Mouse (Mus musculus): Measurements from ENCODE around the gene Tspan17. TPM values are rescaled to one million over a fixed set of nuclear protein-coding genes. Genes with fewer than 3 reads are reported as not detected.

Tspan17 gene
- total RNA-seq, 2 experiments from 2014 or later = 1.0 TPM; not detected in 1

DNA sequence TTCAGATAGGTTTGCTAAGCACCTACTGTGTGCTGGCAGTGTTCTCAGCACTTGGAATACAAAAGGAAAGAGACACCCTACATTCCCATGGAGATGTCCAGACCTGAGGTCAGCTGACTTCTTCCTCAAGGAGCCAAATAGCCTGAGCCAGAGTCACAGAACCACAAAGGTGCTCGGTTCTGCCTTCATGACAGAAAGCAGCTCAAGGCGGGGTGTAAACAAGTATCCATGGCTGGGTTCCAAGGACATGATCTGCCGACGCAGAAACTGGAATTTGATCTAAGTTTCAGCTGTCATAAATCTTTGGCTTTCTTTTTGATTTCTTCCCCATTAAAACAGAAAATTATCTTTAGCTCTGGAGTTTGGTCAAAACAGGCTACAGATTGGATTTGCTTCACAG lies 11.0 kb downstream of the Tspan17 start:
- ATAC-seq (replicated peaks; ENCODE audit: low FRiP score, poor library complexity, severe bottlenecking) = no peak

DNA sequence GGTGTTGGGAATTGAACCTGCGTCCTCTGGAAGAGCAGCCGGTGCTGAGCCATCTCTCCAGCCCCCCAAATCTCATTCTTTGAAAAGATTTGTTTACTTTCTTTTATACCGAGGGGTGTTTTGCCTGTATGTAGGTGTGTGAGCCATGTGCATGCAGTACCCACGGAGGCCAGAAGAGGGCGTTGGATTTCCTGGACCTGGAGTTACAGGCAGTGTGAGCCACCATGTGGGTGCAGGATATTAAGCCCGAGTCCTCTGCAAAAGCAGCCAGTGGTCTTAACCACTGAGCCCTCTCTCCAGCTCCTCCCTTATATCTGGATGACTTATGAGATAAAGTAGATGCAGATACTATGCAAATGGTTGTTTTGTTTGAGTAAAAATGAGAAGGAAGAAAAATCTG lies 13.8 kb downstream of the Tspan17 start:
- ATAC-seq (replicated peaks; ENCODE audit: low FRiP score, poor library complexity, severe bottlenecking) = no peak

DNA sequence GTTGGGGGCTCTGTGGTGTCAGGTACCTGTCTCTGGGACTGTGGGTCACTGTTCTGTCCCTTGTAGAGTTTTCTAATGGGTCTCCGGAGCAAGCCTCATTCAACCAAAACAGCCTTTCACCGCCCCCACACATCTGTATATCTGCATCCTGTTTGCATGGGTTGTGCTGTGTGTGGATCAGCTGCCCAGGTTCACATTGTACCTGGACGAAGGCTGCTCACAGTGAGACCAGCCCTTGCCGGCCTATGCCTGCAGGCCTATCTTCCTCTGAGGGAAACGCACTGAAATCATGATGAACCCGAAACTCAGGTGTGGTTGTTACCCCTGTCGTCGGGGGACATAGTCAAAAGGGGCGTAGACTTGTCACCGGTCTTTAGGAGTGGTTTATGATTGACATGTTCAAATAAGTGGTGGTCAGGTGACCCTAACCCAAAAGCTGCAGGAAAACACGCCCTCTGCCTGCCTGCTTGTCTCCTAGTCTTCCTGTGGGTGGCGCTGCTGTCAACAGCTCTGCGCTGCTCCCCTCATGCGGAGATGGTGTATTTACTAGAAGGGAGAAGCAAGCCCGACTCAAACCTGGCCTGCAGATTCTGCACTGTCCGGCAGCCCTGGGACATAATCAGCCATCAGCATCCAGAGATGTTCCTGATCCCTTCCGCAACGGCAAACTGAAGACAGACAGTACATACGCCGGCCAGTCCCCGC lies 16.1 kb downstream of the Tspan17 start:
- ATAC-seq (replicated peaks; ENCODE audit: low FRiP score, poor library complexity, severe bottlenecking) = no peak

DNA sequence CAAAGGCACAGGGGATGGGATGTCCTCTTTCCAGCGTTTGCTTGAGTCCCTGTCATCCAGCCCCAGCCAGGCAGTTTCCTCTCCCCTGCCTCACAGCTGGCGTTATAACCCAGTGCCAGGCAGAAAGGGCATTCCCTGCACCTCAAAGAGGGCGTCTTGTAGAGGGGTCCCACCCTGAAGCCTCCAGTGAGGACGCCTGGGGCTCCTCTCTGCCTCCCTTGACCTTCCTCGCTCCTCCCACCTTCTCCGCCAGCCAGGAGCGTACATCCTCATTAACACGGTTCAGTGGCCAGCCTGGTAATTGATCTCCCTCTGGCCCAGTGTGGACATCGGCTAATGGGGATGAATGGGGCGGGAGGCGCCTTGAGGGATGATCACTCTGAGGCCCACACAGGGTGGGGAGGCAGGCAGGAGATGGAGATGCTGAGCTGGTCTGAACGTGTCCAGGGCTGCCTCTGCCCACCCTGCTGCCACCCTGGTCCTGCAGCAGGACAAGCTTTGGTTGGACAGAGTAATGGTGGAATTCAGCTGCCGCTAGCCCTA lies 17.3 kb downstream of the Tspan17 start:
- no peak for ATAC-seq (replicated peaks; ENCODE audit: low FRiP score, poor library complexity, severe bottlenecking)

DNA sequence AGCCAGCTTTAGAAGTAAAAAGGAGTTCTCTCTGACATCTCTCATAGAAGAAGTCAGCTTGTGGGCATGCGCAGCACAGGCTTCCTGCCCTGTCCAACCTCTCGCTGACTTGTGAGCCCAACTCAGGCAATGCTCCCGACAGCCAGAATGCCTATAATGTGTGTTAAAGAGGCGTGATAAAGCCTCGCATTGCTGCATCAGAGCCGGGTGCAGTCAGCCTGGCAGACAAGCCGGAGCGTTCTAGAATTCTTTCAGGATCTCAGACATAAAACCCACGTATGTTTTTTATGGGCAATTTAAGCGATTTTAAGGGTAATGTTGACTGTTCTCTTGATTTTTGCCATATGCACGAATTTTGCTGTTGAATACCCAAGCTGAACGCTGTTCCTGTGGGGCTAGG lies 18.9 kb downstream of the Tspan17 start:
- ATAC-seq (replicated peaks; ENCODE audit: low FRiP score, poor library complexity, severe bottlenecking) = no peak

DNA sequence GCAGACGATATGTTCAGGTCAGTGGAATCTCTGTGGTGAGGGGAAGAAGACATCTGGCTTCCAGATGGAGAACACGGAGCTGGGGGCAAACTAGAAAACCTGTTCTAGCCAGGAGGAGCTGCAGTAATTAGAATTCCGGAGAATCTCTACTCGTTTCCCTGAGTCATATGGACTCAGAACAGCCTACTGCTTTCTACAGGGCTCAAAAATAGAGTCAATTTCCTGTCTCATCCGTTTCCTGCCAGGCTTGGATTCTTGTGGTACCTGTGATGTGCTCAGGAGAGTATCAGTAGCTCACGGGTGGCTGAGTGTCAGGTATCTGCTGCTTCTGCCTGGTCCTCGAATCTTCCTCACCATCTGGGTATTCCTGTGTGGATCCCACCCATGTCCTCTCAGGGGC lies 22.3 kb downstream of the Tspan17 start:
- ATAC-seq (replicated peaks; ENCODE audit: low FRiP score, poor library complexity, severe bottlenecking) = no peak

DNA sequence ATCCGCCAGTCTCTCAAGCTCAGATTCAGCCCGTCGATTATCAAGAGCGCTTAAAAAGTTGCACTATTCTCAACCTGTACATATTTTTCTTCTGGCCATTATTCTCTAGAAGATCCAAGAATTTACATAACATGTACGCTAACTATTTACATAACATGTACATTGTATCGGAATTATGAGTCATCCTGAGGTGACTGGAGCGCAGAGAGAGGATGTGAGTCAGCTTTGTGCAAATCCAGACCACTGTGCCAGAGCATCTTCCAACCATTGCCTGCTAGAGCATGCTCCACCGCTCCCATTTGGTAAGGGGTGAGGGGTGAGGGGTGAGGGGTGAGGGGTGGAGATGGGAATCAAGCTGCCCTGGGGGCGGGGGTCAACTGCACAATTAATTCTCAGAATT lies 24.2 kb downstream of the Tspan17 start:
- no peak for ATAC-seq (replicated peaks; ENCODE audit: low FRiP score, poor library complexity, severe bottlenecking)

DNA sequence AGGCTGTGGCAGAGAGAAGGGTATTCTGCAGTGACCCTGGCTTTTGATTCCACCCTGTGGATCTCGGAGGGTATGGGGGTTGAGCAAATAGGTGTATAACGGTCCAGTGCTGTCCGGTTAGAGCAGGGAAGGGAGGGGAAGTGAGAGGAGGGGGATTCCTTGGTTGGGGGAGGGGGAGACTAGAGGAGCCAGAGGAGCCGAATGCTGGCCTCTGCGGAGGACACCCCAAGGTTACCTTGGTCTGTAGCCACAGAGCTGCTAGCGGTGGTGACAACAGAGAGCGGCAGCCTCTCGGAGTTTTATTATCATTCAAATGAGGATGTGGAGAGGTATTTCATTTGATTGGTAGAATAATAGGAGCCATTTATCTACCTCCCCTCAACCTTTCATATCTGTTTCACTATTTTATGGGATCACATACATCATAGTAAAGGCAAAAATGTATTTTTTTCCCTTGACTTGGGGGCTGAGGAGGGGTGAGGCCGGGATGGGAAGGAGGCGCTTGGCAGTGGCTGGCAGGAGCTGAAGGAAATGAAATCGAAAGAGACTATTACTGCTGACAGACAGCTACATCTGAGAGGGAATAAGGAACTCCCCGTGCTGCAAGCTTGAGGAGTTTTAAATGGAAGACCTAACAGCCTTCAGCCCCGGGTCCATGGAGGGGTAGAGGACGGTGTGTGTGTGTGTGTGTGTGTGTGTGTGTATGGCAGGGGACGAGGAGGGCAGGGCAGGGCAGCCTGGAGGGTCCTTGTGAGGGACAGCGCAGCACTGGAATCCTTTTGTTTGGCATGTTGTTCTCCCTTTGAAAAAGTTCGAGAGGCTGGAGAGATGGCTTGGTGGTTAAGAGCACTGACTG lies 29.4 kb downstream of the Tspan17 start:
- no peak for ATAC-seq (replicated peaks; ENCODE audit: low FRiP score, poor library complexity, severe bottlenecking)

DNA sequence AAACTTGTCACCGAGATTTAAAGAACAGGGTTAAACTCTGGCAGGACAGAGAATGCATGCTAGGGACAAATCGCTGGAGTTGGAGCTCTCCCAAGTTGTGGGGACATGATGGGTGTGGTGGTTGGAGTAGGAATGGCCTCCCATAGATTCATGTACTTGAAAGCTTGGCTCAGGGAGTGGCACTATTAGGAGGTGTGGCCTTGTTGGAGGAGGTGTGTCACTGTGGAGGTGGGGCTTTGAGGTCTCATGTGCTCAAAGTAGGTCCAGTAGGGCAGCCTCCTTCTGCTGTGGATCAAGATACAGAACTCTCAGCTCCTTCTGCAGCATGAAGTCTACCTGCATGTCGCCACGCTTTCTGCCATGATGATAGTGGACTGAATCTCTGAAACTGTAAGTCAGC lies 31.9 kb downstream of the Tspan17 start:
- ATAC-seq (replicated peaks; ENCODE audit: low FRiP score, poor library complexity, severe bottlenecking) = no peak

DNA sequence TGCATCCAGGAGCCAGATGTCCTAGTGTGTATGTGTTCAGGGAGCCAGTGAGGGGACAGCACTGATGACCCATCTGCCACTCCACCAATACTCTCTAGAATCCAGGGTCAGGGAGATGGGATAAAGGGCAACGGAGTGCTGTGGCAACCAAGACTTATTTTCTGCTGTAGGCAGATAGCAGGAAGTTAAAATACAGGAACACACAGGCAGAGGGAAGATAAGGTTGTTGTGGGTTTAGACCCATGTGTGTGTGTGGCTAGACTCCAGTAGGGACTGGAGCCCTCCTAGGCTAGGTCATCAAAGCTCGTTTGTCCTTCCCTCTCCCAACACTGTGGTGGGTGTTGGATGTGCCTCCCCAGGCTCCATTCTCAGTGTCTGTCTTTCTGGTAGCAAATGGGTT lies 32.8 kb downstream of the Tspan17 start:
- ATAC-seq (replicated peaks; ENCODE audit: low FRiP score, poor library complexity, severe bottlenecking) = no peak

DNA sequence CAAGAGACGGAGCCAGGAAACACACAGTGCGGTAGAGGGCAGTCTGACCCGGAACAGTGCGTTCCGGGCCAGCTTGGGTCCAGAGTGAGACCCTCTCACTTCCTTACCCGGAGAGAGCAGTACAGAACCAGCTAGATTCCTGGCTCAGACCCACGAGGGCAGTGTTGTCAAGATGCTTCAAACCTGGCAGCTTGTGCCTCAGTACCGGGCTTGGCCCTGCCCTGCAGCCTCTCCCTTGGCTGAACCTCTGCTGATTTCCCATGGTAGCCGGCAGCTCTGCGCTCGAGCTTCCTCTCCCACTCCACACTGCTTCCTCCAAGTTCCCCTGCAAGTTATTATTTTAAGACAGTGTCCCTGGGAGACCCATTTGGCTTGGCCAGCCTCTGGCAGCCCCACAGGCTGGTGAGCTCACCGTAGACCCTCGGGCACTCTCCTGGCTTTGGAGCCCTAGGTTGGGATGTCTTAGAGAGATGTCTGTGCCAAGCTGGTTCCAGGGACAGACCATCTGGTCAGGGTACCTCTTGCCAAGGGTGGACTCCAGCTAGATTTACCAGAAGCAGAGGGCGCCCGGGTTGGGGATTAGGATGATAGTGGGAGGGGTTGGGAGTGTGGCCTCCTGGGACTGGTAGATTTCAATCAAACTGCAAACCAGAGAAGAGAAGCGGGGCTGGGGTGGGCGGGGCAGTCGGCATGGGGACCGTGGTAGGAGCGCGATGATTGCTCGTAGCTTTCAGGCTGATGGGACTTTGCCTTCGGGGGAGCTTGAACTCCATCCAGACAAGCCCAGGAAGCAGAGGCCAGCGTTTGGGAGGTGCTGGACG lies 35.1 kb downstream of the Tspan17 start:
- ATAC-seq (replicated peaks; ENCODE audit: low FRiP score, poor library complexity, severe bottlenecking) = no peak

DNA sequence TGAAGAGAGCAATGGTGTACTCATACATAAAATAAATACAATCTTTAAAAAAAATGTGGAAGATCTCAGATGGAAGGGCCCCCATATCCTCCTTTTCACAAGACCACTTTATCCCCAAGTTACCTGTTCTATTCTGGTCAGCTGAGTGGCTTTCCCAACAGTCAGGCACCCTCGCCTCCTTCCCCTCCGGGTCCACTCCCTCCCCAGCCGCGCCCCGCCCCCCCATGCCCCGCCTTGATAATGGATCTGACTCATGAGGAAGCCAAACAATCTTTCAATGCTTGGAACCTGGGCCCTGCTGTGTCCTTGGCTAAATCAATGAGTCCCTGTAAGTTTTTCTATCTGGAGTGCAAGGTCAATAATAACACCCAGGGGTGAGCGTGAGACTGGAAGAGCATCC lies 38.8 kb downstream of the Tspan17 start:
- no peak for ATAC-seq (replicated peaks; ENCODE audit: low FRiP score, poor library complexity, severe bottlenecking)

DNA sequence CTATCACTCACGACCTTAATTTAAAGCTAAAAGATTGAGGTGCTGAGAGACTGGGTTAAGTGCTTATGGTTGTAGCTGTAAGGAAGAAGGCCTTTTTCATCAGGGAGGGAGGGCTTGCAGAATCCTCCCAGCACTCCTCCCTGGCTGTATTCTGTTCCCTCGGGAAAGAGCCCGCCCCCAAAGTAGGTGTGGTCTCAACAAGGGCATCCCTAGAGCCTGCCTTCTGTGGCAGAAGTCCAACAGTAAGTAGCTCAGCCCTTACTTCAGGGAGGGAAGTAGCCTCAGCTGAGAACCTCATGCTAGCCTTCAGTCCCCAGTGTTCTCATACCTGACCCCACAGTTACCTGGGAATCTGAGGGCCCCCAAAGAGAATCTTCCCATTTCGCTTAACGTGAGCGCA lies 39.3 kb downstream of the Tspan17 start:
- ATAC-seq (replicated peaks; ENCODE audit: low FRiP score, poor library complexity, severe bottlenecking) = no peak

DNA sequence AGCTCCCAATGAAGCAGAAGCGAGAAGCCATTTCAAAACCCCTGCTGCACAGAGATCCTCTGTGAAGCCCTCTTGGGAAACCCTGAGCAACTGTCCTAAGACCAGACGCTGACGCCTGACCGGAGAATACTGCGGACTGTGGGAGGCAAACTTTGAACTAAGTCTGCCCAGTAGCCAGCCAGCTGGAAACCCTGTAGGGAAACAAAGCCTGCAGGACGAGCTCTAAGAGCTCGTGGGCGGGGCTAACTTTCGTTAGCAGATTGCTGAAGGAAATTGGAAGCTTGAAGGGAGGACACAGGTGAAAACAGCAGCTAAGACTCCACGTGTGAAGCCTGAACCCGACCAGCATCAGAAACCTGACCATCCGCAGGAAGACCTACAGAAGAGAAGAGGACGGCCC lies 40.3 kb downstream of the Tspan17 start:
- no peak for ATAC-seq (replicated peaks; ENCODE audit: low FRiP score, poor library complexity, severe bottlenecking)

DNA sequence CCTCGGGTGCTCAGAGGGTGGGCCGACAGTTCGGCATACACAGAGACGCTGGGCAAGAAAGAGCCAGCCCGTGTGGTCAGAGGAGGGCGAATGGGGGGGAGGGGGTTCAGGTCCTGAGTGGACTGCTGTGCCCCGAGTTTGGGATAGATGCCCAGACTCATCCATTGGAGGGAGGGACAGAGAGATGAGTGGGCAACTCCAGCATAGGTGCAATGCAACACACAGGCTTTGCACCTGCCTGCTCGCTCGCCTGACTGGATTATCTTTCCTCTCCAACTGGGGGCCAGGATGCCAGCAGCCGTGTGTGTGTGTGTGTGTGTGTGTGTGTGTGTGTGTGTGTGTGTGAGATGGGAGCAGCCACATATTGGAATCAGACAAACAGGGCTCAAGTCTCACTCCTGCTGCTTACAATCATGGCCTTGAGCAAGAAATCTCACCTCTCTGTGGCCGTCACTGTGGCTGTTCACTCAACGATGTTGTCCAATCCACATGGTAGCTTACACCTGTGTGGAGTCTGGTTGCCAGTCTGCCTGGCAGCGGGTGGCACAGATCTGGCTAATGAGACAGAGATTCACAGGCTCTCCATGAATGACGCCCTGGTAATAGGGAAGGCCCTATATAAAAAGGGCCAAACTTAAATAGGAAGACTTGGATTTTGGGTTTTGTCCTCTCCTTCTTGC lies 47.3 kb downstream of the Tspan17 start:
- ATAC-seq (replicated peaks; ENCODE audit: low FRiP score, poor library complexity, severe bottlenecking) = no peak

DNA sequence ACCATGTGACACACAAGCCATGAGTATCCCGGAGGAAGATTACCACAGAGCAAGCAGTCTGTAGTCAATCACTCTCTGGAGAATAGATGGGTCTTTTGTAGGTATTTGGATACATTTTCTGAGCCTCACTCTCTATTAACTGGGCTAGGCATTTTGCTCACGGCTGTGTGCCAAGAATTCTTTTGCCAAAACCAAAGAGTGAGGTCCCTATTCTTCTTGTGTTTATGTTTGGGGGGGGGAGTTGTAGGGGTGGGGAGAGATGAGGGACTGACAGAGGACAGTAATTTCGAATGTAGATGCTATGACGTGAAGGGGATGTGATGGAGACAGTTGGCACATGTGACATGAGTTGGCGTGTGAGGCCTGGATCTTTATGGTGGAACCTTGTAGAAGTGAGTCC lies 47.9 kb downstream of the Tspan17 start:
- ATAC-seq (replicated peaks; ENCODE audit: low FRiP score, poor library complexity, severe bottlenecking) = no peak

DNA sequence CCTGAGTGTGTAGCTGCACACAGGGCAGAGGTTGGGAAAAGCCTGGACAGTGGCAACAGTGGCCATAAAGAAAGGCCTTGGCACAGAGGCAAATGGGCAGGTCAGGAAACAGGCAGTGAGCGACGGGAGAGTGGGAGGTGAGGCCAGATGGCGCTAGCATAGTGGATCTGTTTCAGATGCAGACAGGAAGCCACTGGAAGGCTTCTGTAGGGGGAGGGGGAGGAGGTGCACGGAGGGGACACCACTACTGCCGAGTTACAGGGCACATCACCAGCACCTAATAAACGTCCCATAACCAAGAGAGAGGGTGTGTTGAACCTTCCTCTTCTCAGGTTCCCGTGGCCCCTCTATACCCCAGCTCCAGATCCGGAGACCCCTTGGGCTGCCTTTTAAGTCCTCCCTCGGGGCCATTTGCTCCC lies 48.3 kb downstream of the Tspan17 start:
- no peak for ATAC-seq (replicated peaks; ENCODE audit: low FRiP score, poor library complexity, severe bottlenecking)

DNA sequence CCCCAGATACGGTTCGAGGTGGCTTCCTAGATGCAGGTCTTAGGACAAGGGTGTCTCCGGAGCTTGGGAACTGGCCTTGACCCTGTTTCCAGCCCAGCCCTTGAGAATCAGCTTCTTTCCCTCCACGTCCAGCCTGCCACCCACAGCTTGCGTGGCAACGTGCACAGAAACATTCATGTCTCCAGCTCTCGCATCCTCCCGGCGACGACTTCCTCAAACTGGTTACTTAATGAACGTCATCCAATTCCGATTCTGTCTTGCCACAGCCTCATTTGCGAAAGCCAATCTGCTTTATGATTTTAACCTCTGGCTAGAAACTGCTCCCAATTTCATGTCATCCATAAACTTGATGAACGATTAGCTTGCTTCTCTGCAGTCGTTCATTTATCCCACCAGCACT lies 49.4 kb downstream of the Tspan17 start:
- ATAC-seq (replicated peaks; ENCODE audit: low FRiP score, poor library complexity, severe bottlenecking) = no peak

DNA sequence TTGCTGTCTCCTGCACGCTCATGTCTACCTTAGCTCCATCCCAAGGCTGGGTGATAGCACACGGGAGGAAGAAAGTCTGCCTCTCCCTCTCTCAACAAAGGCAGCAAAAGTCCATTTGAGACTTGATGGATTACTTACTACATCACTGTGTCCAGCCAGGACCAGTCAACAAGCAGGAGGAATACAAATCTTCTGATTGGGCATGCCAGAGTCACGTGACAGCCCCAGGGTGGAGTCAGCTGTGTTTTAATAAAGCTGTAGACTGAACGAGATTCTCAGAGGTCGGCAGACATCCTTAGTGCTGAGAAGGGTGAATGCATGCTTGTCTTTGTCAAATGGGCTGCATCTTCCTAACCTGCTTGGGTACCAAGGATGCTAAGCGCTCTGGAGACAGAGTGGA lies 50.0 kb downstream of the Tspan17 start:
- ATAC-seq (replicated peaks; ENCODE audit: low FRiP score, poor library complexity, severe bottlenecking) = no peak

DNA sequence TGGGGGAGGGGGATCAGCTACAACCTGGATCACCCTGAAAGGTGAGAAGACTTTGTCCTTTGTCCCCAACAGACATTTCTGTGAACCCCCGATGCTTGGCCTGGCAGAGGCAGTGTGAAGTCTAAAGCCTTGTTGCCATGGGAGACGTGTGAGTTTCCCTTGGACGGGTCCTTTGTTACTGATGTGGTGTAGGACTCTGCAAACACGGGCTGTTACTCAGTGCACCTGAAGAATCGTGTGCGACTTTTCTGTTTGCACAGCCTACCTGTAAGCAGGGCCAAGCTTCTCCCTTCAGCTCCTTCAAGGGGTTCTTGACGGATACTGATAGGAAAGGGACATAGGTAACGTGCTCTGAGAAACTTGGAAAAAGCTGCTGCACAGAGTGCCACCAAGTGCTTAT lies 55.4 kb downstream of the Tspan17 start:
- no peak for ATAC-seq (replicated peaks; ENCODE audit: low FRiP score, poor library complexity, severe bottlenecking)
